Mouse (Mus musculus) ES-CJ7 (cell line): ENCODE results near the gene Nsun5.

Experiments
- DNase-seq: peaks from one replicate; pipeline ENCODE4 v3.0.0; 2011; ENCODE audit warnings: low read depth, low spot score

The Nsun5 gene

DNA sequence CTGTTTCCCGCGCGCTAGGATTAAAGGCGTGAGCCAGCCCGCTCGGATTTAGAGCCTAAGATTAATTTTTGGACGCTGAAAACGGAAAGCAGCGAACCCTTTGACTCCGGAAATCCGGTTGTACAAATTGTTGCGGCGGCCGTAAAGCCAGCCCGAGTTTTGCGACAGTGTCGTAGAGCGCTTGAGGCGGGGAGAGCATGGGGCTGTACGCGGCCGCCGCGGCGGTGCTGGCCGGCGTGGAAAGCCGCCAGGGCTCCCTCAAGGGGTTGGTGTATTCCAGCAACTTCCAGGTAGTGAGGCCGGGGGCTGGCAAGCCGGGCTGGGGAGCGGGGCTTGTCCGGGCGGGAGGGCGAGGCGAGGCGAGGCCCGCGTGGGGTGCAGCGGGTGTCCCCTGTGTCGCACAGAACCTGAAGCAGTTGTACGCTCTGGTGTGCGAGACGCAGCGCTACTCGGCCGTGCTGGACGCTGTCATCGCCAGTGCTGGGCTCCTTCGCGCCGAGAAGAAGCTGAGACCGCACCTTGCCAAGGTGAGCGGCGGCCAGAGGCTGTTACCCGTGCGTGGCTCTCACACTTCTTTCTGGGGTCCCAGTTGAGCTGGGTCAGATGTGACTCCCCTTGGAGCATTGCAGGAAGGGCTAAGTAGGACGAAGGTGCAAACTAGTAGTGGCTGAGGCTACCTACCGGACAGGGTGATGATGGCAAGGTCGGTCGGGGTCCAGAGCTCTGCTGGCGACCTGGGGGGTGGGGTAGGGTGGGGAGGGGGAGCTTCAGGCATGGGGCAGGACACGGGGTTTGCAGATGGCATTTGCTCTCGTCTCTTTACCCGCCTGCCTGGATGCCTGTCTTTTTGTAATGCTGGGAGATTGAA is at the start of gene Nsun5:
Nsun5 (plus strand) TSS at position 167 of the 868 bp plus-strand sequence.
- peak; percentile 96 for DNase-seq

DNA sequence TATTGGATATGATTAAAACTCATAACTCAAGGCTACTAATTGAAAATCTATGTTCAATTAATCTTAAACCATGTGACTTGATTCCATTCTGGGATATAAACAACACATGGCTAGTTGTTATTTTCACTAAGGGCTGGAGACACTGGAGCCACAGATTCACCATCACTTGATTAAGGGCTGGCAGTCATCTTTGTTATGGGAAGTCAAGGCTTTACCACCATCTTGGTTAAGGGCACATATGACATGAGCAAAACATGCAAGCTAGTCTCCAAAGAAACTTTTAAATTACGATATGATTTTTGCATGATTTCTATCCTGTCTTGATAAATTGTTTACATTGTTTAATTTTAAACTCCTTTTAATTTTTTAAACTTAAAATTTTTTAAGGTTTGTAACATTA is 47.6 kb upstream of the Nsun5 start:
- DNase-seq, result peak; percentile 27

GRCm38 (mm10) chr5:135326121-135326659 is 43.6 kb upstream of the Nsun5 start:
- DNase-seq, result no peak

DNA sequence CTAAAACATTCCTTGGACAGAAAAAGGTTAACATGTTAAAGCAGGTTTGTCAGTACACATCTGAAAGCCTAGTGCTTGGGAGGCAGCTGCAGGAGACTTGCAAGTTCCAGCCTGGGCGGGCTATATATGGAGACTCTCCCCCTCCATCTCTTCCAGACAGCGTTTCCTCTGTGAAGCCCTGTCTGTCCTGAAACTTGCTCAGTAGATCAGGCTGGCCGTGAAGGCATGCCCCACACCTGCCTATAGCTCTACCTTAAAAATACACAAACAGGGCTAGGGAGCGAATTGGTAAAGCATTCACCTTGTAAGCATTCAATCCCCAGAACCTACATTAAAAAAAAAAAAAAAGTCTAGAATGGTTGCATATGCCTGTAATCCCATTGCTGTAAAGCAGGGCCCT is 40.3 kb upstream of the Nsun5 start:
- no peak for DNase-seq

- DNase-seq, result no peak
Measured at GRCm38 (mm10) chr5:135330201-135330600, 39.6 kb upstream of the Nsun5 start.

GRCm38 (mm10) chr5:135331161-135331560 is 38.6 kb upstream of the Nsun5 start:
- DNase-seq, result no peak

GRCm38 (mm10) chr5:135337575-135337974 is 32.2 kb upstream of the Nsun5 start:
- DNase-seq, result no peak

DNA sequence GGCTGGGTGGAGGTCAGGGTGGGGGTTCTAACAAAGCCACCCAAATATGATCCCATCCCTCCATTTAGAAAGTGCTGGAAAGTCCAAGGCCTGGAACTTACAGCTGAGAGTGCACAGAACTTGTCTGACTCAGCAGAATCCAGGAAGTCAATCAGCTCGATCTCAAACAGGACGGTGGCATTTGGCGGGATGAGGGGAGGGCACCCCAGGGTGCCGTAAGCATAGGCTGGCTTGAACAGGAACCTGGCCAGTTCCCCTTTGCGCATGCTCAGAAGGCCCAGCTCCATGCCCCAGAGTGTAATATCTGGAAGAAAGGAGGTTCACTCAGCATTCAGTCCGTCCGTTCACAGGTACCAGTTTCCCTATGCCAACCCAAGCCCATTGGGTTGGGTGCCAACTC is 23.8 kb upstream of the Nsun5 start:
- no peak for DNase-seq

- DNase-seq, result no peak
Measured at GRCm38 (mm10) chr5:135346430-135346829, 23.3 kb upstream of the Nsun5 start.

- no peak for DNase-seq
Measured at GRCm38 (mm10) chr5:135347511-135348011, 22.2 kb upstream of the Nsun5 start.

DNA sequence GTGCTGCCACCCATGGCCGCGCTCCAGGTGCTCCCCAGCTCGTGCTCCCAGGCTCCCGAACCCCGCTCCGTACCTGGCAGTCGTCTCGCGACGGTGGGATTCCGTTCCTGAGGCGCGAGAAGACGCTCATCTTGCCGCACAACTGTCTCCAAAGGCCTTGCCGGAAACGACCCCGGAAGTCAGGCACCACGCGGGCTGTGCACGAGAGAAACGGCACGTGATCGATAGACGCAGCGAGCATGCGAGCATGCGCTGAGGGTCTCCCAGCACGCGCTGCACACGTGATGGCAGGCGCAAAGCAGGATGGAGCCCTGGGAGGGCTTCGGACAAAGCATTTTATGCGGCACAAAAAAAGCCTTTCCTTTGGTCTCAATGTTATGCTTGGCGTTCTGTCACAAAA is 19.9 kb upstream of the Nsun5 start, which contains the start of gene Fkbp6:
Fkbp6 (minus strand) TSS at position 183 of the 400 bp plus-strand sequence.
- DNase-seq, result peak; percentile 64

GRCm38 (mm10) chr5:135351606-135352005 is 18.1 kb upstream of the Nsun5 start:
- DNase-seq, result no peak

GRCm38 (mm10) chr5:135352995-135353394 is 16.8 kb upstream of the Nsun5 start, which contains the start of gene Trim50:
TSS of gene Trim50 (plus strand) at chr5:135353295.
- DNase-seq, result no peak

DNA sequence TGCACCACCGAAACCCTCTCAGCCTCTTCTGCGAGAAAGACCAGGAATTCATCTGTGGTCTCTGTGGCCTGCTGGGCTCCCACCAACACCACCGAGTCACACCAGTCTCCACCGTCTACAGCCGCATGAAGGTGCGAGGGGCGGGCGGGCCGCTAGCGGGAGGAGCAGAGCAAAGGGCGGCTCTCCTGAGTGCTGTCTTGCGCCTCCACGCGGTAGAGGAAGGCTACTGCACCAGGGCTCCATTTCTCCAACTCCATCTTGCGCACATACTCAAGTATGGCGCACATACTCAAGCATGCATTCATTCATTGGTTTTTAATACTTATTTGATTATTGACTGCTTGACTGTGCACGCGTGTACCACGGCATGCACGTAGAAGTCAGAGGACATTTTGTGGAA is 16.2 kb upstream of the Nsun5 start:
- peak; percentile 85 for DNase-seq

- no peak for DNase-seq
Measured at GRCm38 (mm10) chr5:135356090-135356489, 13.7 kb upstream of the Nsun5 start.

DNA sequence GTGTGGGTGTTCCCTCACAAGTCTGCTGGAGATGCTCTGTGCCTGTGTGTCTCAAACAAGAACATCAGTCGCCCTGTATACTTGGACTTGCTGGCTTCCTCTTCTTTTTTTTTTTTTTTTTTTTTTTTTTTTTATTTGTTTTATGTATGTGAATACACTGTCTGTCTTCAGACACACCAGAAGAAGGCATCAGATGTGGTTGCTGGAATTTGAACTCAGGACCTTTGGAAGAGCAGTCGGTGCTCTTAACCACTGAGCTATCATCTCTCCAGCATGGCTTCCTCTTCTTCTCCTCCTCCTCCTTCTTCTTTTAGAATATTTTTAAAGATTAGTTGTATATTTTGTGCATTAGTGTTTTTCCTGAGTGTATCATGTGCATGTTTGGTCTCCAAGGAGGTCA is 12.2 kb upstream of the Nsun5 start:
- DNase-seq, result no peak

DNA sequence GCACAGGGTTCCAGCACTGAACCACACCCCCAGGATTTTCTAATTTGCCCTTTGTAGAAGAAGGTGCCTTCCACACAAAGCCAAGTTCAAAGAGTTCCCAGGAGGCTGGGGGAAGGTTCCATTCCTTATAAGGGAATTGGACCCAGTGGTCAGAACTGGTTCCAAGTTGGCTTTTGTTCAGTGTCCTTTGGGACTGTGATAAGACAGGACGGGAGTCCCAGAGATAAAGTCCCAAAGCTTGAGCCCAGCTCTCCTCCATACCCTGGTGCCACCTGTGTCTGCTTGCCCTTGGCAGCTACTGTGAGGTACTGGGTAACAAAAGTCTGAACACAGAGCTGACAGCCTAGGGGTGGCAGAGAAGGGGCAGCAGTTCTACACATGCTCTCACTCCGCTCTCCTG is 10.0 kb upstream of the Nsun5 start:
- DNase-seq, result no peak

- no peak for DNase-seq
Measured at GRCm38 (mm10) chr5:135362572-135362971, 7.2 kb upstream of the Nsun5 start.

DNA sequence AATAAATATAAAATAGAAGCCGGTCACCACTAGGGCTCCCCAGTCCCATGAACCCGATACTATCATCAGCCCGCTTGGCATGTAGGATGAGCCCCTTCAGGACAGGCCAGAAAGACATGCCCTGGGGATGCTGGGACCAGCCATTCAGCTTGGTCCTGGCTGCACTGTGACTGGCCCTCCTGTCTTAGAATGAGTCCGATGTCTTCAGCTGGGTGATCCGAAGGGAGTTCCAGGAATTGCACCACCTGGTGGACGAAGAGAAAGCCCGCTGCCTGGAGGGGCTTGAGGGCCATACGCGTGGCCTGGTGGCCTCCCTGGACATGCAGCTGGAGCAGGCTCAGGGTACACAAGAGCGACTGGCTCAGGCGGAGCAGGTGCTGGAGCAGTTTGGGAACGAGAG is 6.2 kb upstream of the Nsun5 start:
- DNase-seq, result peak; percentile 82

DNA sequence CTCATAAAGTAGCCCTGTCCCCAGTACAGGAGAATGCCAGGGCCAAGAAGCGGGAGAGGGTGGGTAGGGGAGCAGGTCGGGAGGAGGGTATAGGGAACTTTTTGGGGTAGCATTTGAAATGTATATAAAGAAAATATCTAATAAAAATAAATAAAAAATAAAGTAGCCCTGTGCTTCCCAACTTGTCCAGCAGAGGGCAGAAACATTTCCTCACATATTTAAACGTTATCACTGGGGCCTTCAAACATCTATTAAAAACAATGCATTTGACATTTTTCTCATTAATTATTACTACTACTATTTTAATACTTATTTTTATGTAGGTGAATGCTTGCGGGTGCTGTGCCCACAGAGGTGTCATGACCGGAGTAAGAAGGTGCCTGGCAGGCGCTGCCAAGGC is 1.9 kb upstream of the Nsun5 start:
- no peak for DNase-seq

- DNase-seq, result no peak
Measured at GRCm38 (mm10) chr5:135368312-135368711, 1.4 kb upstream of the Nsun5 start.

GRCm38 (mm10) chr5:135369196-135369595 is 557 bp upstream of the Nsun5 start:
- peak; percentile 61 for DNase-seq

DNA sequence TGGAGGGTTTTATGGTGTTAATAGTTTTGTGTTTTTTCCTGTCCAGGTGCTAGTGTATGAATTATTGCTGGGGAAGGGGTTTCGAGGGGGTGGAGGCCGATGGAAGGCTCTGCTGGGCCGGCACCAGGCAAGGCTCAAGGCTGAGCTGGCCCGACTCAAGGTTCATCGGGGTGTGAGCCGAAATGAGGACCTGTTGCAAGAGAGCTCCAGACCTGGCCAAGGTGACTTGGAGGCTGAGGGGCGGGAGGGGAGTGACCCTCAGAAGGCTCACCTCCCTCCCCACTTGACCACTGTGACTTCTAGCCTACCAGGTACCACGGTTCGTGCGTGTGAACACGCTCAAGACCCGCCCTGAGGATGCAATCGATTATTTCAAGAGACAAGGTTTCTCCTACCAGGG is 1.4 kb downstream of the Nsun5 start:
- no peak for DNase-seq
